Mouse (Mus musculus) MN1 (cell line): ENCODE measurements around the gene Mrnip.

Source experiments
- DNase-seq: peaks from one replicate; pipeline ENCODE4 v3.0.0-alpha.2; 2016; ENCODE audit warnings: low spot score

Mrnip gene

DNA sequence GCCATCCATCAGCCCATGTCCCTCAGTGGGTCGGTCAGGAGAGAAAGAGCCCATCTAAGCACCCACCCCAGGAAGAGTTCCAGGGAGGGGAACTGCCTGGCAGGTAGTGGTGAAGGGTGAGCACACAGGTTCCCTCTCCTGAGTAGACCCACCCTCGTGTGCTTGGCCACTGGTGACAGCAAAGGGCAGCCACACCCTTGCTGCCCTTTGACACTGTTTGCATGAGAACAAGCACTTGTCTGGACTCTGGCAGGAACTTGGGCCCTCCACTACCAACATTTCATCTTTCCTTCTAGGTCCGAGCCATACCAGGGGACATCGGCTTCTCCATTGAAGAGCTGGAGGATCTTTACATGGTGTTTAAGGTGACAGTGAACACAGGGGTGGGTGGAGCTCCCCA lies 14.9 kb upstream of the Mrnip start:
- DNase-seq, result no peak

DNA sequence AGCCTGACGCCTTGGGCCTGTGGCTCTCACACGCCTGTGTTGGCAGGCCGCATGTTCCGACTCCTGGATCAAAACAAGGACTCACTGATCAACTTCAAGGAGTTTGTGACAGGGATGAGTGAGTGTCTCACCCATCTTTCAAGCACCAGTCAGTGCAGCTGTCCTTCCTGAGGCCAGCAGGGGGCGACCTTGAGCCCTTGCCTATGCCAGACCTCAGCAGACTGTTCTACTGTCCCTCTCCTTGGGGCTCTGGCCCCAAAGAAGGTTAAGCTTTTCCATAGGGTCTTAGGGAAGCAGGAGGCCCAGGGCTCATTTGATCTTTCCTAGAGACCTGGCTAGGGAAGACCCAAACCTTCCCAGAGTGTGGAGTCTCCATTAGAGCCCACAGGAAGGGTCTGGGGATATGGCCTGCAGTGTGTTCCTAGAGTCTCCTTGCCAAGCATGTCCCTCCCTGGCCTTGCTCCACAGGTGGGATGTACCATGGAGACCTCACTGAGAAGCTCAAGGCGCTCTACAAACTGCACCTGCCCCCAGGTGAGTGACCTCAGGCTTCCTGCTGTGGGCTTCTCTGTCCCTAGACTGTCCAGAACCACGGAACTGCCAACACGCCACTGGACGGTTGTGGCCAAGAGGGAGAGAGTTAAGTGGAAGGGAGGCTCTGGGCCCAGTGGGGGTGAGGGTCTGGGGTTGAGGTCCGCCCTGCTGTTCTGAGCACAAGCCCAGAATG lies 12.5 kb upstream of the Mrnip start:
- peak; percentile 77 for DNase-seq

DNA sequence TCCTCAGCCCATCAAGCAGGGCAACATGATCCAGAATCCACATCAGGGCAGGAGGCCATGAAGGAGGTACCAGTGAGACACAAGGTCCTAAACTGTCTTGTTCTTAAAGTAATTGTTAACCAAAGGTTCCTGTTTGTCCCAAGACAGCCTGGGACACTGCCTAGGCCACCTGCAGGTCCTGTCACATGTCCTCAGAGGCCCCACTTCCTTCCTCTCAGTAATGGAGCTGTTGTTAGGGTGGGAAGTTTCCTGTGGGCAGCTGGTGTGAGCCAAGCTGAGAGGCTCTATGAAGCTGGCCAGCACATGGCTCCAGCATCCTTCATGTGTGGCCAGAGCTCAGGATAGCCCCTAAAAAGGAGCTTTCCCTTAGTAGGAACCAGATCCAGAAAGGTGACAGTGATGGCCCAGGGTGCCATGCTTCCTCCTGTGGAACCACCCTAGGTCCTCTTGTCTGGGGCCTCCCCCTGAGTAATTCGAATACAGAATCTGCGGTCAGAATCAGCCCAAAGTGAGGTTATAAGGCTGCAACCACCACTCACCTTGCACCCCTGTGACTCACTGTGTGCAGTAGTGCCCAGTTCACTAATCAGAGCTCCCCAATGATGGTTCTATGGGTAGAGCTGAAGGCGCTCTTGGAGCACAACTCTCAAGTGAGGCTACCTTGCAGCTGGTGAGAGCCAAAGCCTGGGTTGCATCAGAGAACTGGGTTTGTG lies 11.8 kb upstream of the Mrnip start:
- DNase-seq, result no peak

DNA sequence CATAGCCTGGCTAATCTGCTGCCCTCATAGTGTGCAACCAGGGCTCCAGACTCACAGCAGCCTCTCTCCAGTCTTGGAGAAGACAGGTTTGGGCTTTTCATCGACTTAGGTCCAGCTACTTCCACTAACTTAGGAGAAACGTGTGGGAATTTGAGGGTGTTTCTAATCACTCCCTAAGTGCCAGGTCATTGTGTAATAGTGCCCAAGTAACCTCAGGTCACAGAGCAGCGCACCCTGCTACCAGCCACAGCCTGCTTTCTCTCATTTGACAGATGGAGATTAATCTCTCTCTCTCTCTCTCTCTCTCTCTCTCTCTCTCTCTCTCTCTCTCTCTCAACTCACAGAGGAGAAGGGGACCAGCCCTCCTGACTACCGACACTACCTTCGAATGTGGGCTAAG lies 5.9 kb upstream of the Mrnip start:
- no peak for DNase-seq

DNA sequence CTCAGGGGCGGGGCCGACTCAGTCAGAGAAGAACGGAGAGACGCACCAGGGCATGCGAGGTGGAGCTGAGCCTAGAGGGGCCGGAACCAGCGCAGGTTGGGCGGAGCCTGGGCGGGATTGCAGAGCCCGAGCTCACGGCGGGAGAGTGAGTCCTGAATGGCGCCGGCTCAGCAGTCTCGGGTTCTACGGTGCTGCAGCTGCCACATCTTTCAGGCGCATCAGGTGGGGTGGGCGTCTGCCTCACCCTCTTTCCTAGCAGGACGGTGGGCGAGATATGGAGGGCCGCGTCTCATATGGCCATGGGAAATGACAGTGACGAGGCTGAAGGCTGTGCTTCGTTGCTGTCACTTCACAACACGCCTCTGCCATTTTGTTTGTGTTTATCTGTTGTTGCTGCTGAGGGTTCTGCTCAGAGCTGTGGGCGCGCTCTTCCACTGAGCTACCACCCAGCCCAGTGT lies 515 bp downstream of the Mrnip start:
- peak; percentile 100 for DNase-seq

DNA sequence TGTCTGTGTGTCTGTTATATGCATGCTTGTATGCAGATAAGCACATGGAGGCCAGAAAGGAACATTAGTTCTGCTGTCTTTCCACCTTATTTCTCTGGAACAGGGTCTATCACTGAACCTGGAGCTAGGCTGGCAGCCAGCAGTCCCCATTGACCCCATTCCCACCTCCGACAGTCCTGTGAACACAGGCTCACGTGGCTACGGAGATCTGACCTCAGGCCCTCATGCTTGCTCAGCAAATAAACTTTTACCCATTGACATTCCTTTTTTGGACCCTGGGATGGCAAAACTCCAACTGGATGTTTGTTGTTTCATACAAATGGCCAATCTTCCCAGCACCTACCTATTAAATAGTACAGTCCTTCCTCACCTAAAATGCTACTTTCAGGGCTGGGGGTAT lies 2.1 kb downstream of the Mrnip start:
- no peak for DNase-seq

DNA sequence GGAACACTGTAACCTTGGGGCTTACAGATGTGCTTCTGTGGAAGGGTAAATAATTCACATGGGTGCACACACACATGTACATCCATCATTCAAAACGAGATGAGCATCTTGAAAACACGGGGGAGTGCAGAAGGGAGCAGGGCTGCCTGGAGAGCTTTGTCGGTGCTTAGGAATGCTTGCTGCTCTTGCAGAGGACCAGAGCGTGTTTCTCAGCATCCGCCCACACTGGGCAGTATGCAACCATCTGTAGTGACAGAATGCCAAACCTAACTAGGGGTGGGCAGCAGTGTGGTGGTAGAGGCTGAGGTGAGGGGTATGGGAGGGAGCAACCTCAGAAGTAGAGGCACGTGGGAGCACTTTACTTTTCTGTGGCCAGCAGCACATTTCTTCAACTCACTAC lies 2.9 kb downstream of the Mrnip start:
- no peak for DNase-seq

DNA sequence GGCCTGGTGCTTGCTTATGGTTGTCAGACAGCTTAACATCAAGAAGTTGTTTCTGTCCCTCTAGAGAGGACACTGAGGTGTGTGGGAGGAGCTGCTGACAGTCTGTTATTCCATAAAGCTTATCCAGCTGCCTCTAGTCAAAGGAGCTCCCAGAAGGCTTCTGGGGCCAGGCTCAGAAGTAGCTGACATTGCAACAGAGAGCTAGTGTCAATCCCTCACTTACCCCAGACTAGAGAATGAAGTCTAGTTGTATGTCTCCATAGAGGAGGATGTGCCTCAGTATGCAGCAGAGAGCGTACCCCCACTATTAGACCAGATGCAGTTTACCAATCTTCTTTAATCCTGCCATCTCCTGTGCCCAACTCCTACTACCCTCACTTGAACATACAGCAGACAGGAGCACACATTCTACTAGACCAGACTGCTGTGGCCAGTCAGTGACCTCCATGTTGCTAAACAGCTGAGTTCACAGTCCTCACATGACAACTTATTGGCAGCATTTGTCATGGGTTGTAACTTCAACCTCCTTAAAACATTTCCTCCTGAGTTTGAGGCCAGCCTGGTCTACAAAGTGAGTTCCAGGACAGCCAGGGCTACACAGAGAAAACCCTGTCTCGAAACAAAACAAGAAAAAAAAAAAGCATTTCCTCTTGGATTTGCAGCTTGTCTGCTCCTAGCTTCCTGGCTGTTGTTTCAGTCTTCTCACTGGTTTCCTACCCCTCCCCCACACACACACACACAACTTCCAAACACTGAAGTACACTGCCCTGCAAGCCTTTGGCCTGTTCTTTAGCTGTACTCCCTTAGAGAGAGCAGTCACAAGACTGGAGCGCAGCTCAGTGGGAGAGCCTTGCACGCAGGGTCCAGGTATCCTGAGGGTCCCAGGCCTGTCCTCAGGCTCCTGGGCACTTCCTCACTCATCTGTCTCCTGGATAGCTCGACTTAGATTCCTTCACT lies 4.6 kb downstream of the Mrnip start:
- no peak for DNase-seq

DNA sequence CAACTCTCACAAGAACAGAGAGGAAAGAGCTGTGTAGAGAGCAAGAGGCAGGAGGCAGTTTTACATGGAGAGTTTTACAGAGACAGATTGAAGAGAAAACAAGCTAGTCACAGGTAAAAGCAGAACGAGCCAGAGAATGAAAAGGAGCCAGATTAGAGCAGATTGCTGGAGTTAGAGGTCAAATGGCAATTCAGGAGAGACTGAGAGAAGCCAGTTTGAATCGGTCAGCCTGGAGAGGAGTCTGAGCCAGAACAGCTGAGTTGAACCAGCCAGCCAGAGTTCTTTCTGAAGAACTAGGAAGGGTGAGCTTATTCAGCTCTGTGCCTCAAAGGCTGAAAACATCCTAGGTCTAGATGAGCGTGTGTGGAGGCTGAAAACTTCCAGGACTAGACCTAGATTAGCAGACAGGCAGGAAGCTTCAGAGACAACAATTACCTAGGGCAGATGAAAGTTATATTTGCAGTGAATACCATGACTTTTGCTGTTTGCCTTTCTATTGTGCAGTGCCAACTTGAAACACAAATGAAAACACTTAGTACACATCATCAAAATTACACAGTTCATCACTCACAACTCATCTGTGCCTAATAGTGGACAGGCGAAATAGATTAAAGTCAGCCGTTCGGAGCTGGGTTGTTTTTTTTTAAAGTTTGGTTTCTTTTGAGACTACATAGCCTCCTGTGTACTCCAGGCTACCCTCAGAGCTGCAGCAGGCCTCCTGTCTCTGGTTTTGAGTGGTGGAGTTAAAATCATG lies 6.4 kb downstream of the Mrnip start:
- no peak for DNase-seq

DNA sequence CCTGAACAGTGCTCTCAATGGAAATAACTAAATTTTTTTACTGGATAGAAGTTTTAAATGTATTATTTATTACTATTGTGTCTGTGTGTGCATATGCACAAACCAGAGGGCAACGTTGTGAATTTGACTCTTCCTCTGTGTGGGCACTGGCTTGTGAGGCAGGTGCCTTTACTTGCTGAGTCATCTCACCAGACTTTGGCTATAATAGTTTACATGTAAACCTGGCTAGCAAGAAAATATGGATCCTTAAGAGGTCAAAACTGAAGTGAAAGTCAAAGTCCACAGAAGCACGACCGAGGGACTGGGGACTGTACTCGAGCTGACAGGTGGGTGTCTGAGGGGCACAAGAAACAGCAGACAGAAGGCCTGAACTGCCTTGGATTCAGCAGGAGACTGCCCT lies 8.5 kb downstream of the Mrnip start:
- DNase-seq, result no peak

DNA sequence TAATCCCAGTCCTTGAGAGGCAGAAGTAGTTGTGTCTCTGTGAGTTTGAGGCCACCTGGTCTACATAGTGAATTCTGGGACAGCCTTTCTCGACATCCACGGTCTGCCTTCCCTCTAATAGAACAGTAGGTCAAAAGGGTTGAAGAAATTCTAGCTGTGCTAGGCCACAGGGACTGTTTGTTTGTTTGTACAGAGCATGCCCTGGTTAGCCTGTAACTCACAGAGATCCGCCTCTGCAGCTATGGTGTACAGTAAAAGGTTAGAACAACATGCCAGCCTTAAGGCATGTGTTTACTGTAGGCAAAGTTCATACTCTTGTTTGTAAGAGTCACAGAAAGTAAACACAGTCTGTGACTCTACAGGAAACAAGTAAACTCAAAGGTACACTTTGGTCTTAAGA lies 10.5 kb downstream of the Mrnip start:
- DNase-seq, result no peak

DNA sequence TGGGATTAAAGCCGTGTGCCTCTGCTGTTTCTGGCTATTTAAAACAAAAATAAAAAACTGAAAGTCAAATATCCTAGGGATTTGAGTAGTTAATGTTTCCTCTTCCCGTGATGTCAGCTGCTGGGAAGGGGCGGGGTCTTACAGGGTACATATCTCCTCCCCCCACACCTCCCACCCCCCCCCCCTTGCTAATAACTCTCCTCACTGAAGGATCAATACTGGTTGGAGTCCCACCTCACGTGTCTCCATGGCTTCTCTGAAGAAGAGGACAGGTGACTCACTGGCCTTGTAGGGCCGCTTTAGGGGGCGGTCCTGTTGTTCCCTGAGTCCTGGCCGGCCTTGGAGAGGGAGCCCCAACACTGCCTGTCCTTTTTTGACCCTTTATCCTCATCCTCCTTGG lies 14.4 kb downstream of the Mrnip start:
- no peak for DNase-seq

DNA sequence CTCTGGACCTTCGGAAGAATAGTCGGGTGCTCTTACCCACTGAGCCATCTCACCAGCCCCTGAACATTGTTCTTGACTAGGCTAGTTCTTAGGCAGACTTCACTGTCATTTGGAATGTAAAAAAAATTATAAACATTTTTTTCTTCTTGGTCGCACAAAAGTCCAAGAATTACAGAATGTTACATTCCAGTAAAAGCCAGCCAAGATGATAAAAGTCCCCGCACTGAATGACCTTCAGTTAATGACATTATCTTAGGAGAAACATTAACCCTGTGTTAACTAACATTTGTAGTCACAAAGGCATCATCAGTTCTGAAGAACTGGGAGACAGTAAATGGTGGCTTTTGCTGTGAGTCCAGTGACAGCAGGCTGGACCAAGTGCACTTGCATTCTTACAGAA lies 16.1 kb downstream of the Mrnip start:
- no peak for DNase-seq

DNA sequence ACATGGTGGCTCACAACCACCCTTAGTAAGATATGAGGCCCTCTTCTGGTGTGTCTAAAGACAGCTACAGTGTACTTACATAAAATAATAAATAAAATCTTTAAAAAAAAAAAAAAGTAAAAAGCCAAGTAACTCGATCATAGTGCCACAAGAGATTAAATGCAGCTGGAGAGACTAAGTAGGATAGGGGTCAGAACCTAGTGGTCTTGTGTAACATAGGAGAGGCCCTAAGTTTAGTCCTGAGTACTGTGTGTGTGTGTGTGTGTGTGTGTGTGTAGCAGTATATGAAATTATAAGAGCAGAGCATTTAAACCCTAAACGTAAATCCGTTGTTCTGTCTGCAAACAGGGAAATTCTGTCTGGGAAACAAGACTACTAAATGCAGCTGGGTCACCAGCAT lies 18.0 kb downstream of the Mrnip start:
- no peak for DNase-seq

DNA sequence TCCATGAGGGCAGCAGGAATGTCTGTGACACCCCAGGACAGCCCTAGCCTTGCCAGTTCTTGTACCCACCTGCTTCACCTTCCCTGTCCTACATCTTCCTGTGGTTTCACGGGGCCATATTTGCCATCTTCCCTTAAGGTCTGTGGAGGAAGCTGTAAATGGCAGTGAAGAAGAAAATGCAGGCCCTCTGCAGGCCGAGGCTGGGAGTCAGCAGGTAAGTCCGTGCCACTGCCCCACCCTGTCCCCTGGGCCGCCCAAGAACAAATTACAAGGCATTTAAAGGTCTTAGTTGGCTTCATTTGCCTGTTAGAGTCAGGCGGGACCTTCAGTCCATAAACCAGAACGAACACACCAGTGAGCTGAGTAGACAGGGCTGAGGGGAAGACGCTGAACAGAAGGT lies 19.8 kb downstream of the Mrnip start:
- no peak for DNase-seq

DNA sequence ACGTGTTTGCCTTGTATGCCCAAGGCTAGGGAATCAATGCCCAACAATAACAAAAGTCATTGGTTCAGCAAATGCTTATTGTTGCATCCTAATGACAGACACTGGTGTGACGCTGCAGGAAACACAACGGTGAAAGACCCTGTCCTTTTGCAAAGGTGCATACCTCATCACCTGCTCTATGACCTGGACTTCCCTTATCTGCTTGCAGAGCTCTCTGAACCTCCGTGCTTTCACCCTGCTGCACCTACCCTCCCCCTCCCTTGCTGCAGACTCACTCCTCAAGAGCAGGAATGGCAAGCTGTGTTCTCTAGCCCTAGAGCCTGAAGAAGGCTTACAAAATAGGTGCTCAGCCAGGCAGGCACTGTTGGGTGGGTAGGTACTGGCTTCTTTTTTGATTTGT lies 20.5 kb downstream of the Mrnip start:
- no peak for DNase-seq

DNA sequence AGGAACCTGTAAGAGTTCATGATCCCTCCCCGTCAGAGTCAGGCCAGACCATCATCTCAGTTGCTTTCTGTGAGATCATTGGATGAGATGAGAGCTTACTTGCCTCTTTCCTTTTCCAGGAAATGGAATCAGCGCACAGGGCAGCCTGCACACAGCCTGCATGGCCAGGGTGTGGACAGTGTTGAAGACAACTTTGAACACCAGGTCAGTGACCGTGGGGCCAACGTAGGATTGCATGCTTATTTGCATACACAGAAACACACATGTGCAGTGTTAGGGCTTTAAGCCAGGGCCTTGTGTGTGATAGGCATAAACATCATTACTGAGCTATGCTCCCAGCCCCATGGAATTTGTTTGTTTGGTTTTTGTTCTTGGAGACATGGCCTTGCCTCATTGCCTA lies 23.3 kb downstream of the Mrnip start:
- DNase-seq, result no peak

DNA sequence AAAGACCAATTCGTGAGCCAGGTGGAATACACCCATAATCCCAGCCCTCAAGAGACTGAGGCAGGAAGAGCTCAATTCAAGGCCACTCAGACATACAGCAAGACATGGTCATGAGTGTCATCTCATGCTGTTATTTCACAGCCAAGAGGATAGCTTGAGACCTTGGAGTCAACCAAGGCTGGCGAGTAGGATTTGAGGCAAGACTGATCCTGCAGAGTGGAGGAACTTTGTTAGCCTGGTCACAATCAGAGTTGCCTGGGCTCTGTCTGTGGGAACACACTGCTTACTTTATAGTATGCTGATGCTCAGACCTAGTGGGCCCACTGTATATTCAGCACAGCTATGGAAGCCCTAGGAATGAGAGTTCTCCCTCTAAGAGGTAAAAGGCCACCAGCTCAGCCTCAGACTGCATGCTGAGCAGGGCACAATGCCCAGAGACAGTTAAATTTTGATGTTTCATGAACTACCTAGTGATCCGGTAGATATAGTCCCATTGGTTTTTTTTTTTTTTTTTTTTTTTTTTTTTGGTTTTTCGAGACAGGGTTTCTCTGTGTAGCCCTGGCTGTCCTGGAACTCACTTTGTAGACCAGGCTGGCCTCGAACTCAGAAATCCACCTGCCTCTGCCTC lies 24.1 kb downstream of the Mrnip start:
- no peak for DNase-seq

DNA sequence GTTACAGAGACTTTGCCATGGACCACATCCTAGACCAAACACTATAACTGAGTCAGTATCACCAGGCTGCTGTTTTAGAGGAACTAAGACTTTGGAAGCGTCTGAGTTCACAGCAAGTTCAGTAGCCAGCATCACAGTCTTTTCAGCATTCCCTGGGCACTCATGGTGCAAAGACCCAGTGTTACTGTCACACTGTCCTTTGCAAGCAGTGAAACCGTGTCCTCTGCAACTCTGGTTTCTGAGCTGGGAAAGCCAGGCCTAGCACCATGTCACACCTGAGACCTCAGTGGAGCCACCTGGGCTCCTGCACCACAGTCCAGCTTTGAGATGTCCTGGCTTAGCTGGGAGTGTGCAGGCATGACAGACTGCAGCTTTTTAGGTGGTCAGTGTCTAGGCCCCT lies 24.7 kb downstream of the Mrnip start:
- DNase-seq, result no peak

DNA sequence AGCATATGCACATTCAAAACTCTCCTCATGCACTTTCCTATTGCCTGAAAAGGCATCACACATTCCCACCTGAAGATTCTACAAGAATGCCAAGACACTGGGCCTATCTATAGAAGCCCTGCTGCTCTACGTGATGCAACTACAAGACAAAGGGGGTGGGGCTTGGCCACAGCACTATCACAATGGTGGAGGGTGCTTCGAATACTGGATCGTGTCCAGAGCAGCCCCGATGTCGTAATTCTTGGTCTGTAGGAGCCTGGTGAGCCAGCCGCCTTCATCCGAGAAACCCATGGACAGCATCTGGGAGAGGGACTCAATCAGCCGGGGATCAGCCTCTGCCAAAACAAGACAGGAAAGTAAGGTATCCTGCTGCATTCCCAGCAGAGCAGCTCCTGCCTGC lies 26.4 kb downstream of the Mrnip start:
- DNase-seq, result peak; percentile 78

DNA sequence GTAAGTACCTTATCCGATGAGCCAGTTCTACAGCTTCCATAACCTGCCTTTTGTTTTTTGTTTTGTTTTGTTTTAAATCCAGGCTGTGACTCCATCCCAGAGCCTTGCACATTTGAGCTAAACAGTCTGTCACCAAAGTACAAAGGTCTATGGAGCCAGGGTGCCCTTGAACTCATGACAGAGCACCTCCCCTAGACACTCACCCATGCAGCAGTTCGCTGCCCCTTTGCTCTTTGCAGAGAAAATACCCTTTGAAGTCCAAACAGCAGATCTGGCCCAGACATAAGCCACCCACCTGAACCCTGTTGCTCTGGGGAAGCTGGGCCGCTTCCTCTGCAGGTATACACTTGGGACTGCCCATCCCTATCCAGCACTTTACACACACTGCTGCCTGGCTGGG lies 27.3 kb downstream of the Mrnip start:
- no peak for DNase-seq
